Mouse (Mus musculus): ENCODE results near the gene Zfp985. TPM values are rescaled to one million over a fixed set of nuclear protein-coding genes. Genes with fewer than 3 reads are reported as not detected.
"Not testable (repeated sequence)": the region's sequence is repeated elsewhere in the genome, so short reads cannot be mapped to it uniquely, and the experiment has no call there.

The Zfp985 gene
- total and polyA plus RNA-seq, 3 experiments, result not detected

GRCm38 (mm10) chr4:147530366-147530765 lies 22.7 kb upstream of the Zfp985 start:
- Histone ChIP-seq H3K27me3 (replicated peaks) (no peaks in the 10 kb centered on the region), H3K9me3 (replicated peaks; ENCODE audit: low read length) (peaks cover 25% of the 10 kb centered on the region), H3K9ac (ENCODE audit: insufficient read depth, low read depth) (no peak overlapping the region), H3K4me2 (ENCODE audit: insufficient read depth, low read depth, poor library complexity, severe bottlenecking) (no peak overlapping the region), H3K4me3 (replicated peaks in 1 of 3; ENCODE audit: low read depth in 2 of 3, low read length in 2 of 3, poor library complexity in 1 of 3) (no peak overlapping the region), H3K4me1 (ENCODE audit: control insufficient read depth in 1 of 2, insufficient read depth in 2 of 2) (no peaks in the 10 kb centered on the region), H3K36me3 (replicated peaks in 1 of 2; ENCODE audit: control insufficient read depth in 1 of 2, insufficient read depth in 1 of 2, low read length in 1 of 2) (no peaks in the 10 kb centered on the region), H3K27ac (ENCODE audit: insufficient read depth, low read depth) (no peak overlapping the region), H3K79me2 (replicated peaks; ENCODE audit: control insufficient read depth, extremely low read depth, insufficient read depth, poor library complexity, severe bottlenecking) (no peaks in the 10 kb centered on the region)
- dilution Hi-C loops (cut with MboI; ENCODE audit: extremely low pct_ligation_motif_present, extremely low pct_unique_long_range_greater_than_20kb, low sequenced_read_pairs) (no loop called here), in situ Hi-C loops (cut with MboI; ENCODE audit: low pct_ligation_motif_present, low pct_unique_long_range_greater_than_20kb, low sequenced_read_pairs) (no loop called here)
- no peak for TF ChIP-seq MYC (IDR thresholded peaks at IDR 0.05; ENCODE audit: low read depth, low read length)
- TF ChIP-seq RCOR1 (conservative IDR thresholded peaks at IDR 0.05; ENCODE audit: low read depth, low read length), result no peak
- no peak for TF ChIP-seq POLR2AphosphoS2 (IDR thresholded peaks at IDR 0.05; ENCODE audit: low read depth, low read length)
- no peak for TF ChIP-seq ETS1 (conservative IDR thresholded peaks at IDR 0.05; ENCODE audit: low read depth, low read length)
- no peak for TF ChIP-seq BHLHE40 (IDR thresholded peaks at IDR 0.05; ENCODE audit: low read depth, low read length)
- TF ChIP-seq MAZ (IDR thresholded peaks at IDR 0.05; ENCODE audit: low read depth, low read length), result no peak
- TF ChIP-seq MAX (IDR thresholded peaks at IDR 0.05; ENCODE audit: low read length), result no peak
- no peak for TF ChIP-seq ZKSCAN1 (IDR thresholded peaks at IDR 0.05; ENCODE audit: borderline replicate concordance, low read depth, low read length)
- TF ChIP-seq NELFE (IDR thresholded peaks at IDR 0.05; ENCODE audit: low read depth, low read length), result no peak
- no peak for TF ChIP-seq SIN3A (IDR thresholded peaks at IDR 0.05; ENCODE audit: low read length)
- no peak for TF ChIP-seq TCF12 (IDR thresholded peaks at IDR 0.05; ENCODE audit: low read depth, low read length)
- TF ChIP-seq ELF1 (IDR thresholded peaks at IDR 0.05; ENCODE audit: low read depth, low read length), result no peak
- DNase-seq (ENCODE audit: extremely low read depth), result no peak

- H3K36me3 ChIP-seq (replicated peaks in 1 of 2; ENCODE audit: control insufficient read depth in 1 of 2, insufficient read depth in 1 of 2, low read length in 1 of 2); H3K4me1 ChIP-seq (ENCODE audit: control insufficient read depth in 1 of 2, insufficient read depth in 2 of 2); H3K79me2 ChIP-seq (replicated peaks; ENCODE audit: control insufficient read depth, extremely low read depth, insufficient read depth, poor library complexity, severe bottlenecking); H3K27ac ChIP-seq (ENCODE audit: insufficient read depth, low read depth); in situ Hi-C loops (cut with MboI; ENCODE audit: low pct_ligation_motif_present, low pct_unique_long_range_greater_than_20kb, low sequenced_read_pairs); H3K4me3 ChIP-seq (replicated peaks in 1 of 3; ENCODE audit: low read depth in 2 of 3, low read length in 2 of 3, poor library complexity in 1 of 3); H3K4me2 ChIP-seq (ENCODE audit: insufficient read depth, low read depth, poor library complexity, severe bottlenecking); DNase-seq (ENCODE audit: extremely low read depth); dilution Hi-C loops (cut with MboI; ENCODE audit: extremely low pct_ligation_motif_present, extremely low pct_unique_long_range_greater_than_20kb, low sequenced_read_pairs); H3K9ac ChIP-seq (ENCODE audit: insufficient read depth, low read depth); H3K27me3 ChIP-seq (replicated peaks): not testable (repeated sequence)
- H3K9me3 ChIP-seq (replicated peaks; ENCODE audit: low read length), result peaks cover 29% of the 10 kb centered on the region
Measured at GRCm38 (mm10) chr4:147535916-147536315, 17.2 kb upstream of the Zfp985 start.

- dilution Hi-C loops (cut with MboI; ENCODE audit: extremely low pct_ligation_motif_present, extremely low pct_unique_long_range_greater_than_20kb, low sequenced_read_pairs), result no loop called here
Measured at GRCm38 (mm10) chr4:147537702-147538101, 15.4 kb upstream of the Zfp985 start.

GRCm38 (mm10) chr4:147539918-147540317 lies 13.2 kb upstream of the Zfp985 start, which contains the start of gene Gm16503:
Gene Gm16503 (plus strand): TSS chr4:147540218.
- DNase-seq (ENCODE audit: extremely low read depth); H3K27me3 ChIP-seq (replicated peaks); dilution Hi-C loops (cut with MboI; ENCODE audit: extremely low pct_ligation_motif_present, extremely low pct_unique_long_range_greater_than_20kb, low sequenced_read_pairs); H3K79me2 ChIP-seq (replicated peaks; ENCODE audit: control insufficient read depth, extremely low read depth, insufficient read depth, poor library complexity, severe bottlenecking); H3K4me3 ChIP-seq (replicated peaks in 1 of 3; ENCODE audit: low read depth in 2 of 3, low read length in 2 of 3, poor library complexity in 1 of 3); H3K36me3 ChIP-seq (replicated peaks in 1 of 2; ENCODE audit: control insufficient read depth in 1 of 2, insufficient read depth in 1 of 2, low read length in 1 of 2); H3K9ac ChIP-seq (ENCODE audit: insufficient read depth, low read depth); H3K4me2 ChIP-seq (ENCODE audit: insufficient read depth, low read depth, poor library complexity, severe bottlenecking); in situ Hi-C loops (cut with MboI; ENCODE audit: low pct_ligation_motif_present, low pct_unique_long_range_greater_than_20kb, low sequenced_read_pairs); H3K4me1 ChIP-seq (ENCODE audit: control insufficient read depth in 1 of 2, insufficient read depth in 2 of 2); H3K27ac ChIP-seq (ENCODE audit: insufficient read depth, low read depth): not testable (repeated sequence)
- H3K9me3 ChIP-seq (replicated peaks; ENCODE audit: low read length), result peaks cover 28% of the 10 kb centered on the region

More at GRCm38 (mm10) chr4:147537702-147538101, 15.4 kb upstream of the Zfp985 start:
- Histone ChIP-seq H3K4me3 (replicated peaks in 1 of 3; ENCODE audit: low read depth in 2 of 3, low read length in 2 of 3, poor library complexity in 1 of 3) (no peak overlapping the region), H3K27me3 (replicated peaks) (no peaks in the 10 kb centered on the region), H3K79me2 (replicated peaks; ENCODE audit: control insufficient read depth, extremely low read depth, insufficient read depth, poor library complexity, severe bottlenecking) (no peaks in the 10 kb centered on the region), H3K36me3 (replicated peaks in 1 of 2; ENCODE audit: control insufficient read depth in 1 of 2, insufficient read depth in 1 of 2, low read length in 1 of 2) (no peaks in the 10 kb centered on the region), H3K9ac (ENCODE audit: insufficient read depth, low read depth) (no peak overlapping the region), H3K27ac (ENCODE audit: insufficient read depth, low read depth) (no peak overlapping the region), H3K9me3 (replicated peaks; ENCODE audit: low read length) (peaks cover 28% of the 10 kb centered on the region), H3K4me2 (ENCODE audit: insufficient read depth, low read depth, poor library complexity, severe bottlenecking) (no peak overlapping the region), H3K4me1 (ENCODE audit: control insufficient read depth in 1 of 2, insufficient read depth in 2 of 2) (no peaks in the 10 kb centered on the region)
- DNase-seq (ENCODE audit: extremely low read depth), result no peak
- in situ Hi-C loops (cut with MboI; ENCODE audit: low pct_ligation_motif_present, low pct_unique_long_range_greater_than_20kb, low sequenced_read_pairs), result no loop called here
- no peak for TF ChIP-seq GABPA (IDR thresholded peaks at IDR 0.05; ENCODE audit: insufficient replicate concordance, low read depth, low read length)
- no peak for TF ChIP-seq TCF12 (IDR thresholded peaks at IDR 0.05; ENCODE audit: low read depth, low read length)
- TF ChIP-seq MAX (IDR thresholded peaks at IDR 0.05; ENCODE audit: low read length), result no peak
- no peak for TF ChIP-seq TBP (conservative IDR thresholded peaks at IDR 0.05; ENCODE audit: low read depth, low read length)
- no peak for TF ChIP-seq NRF1 (IDR thresholded peaks at IDR 0.05; ENCODE audit: low read depth, low read length)
- TF ChIP-seq RCOR1 (conservative IDR thresholded peaks at IDR 0.05; ENCODE audit: low read depth, low read length), result no peak
